Comparison of ENCODE assay signal across 11 mouse cellular contexts in genomic region chr3:146037906-146038305, GRCm38 (mm10). TPM values are rescaled to one million over a fixed set of nuclear protein-coding genes. Genes with fewer than 3 reads are reported as not detected.
A peak's percentile ranks its signal among the peaks of the same experiment; 100 is the strongest.
DNase-seq lines count a peak whose midpoint lies in the region; ATAC-seq lines count a peak whose summit lies in the region.
"Had no signal": no experiment of that assay in that cellular context is flagged by ENCODE, and none has a peak within 500 bp of the region (broad histone marks: within the 10 kb centered on the region; RNA-seq: fewer than 3 reads in every experiment).

No protein-coding gene starts in this region.

- H3K27me3 ChIP-seq in forebrain, embryonic 12.5 days, result no peaks in the 10 kb centered on the region
- no peaks in the 10 kb centered on the region for H3K27me3 ChIP-seq in forebrain, embryonic 15.5 days
- no peaks in the 10 kb centered on the region for H3K27me3 ChIP-seq in intestine, embryonic 14.5 days (replicated peaks; ENCODE audit: control insufficient read depth, insufficient read depth, low read length)
- H3K27me3 ChIP-seq in midbrain, embryonic 14.5 days (ENCODE audit: control insufficient read depth, insufficient read depth, low read length), result no peaks in the 10 kb centered on the region

- 64% methylated on average over 15 of the region's 15 CpGs for WGBS in forebrain, embryonic 12.5 days
- 54% methylated on average over 15 of the region's 15 CpGs for WGBS in forebrain, embryonic 15.5 days
- WGBS in intestine, embryonic 14.5 days, result 48% methylated on average over 15 of the region's 15 CpGs
- 28% methylated on average over 15 of the region's 15 CpGs for WGBS in midbrain, embryonic 14.5 days

- no peak overlapping the region for H3K9ac ChIP-seq in forebrain, embryonic 12.5 days
- H3K9ac ChIP-seq in forebrain, embryonic 15.5 days (replicated peaks), result no peak overlapping the region
- H3K9ac ChIP-seq in intestine, embryonic 14.5 days (ENCODE audit: low read length), result no peak overlapping the region
- H3K9ac ChIP-seq in midbrain, embryonic 14.5 days (replicated peaks; ENCODE audit: low read length), result no peak overlapping the region

- no peak overlapping the region for H3K27ac ChIP-seq in forebrain, embryonic 12.5 days
- no peak overlapping the region for H3K27ac ChIP-seq in forebrain, embryonic 15.5 days (replicated peaks)
- no peak overlapping the region; the same call in 1 of the 2 replicates for H3K27ac ChIP-seq in intestine, embryonic 14.5 days (ENCODE audit: low read depth)
- H3K27ac ChIP-seq in midbrain, embryonic 14.5 days (replicated peaks; ENCODE audit: low read depth, low read length), result no peak overlapping the region

- H3K9me3 ChIP-seq in forebrain, embryonic 12.5 days, result no peaks in the 10 kb centered on the region
- H3K9me3 ChIP-seq in forebrain, embryonic 15.5 days, result no peaks in the 10 kb centered on the region
- H3K9me3 ChIP-seq in intestine, embryonic 14.5 days (ENCODE audit: control insufficient read depth, low read length), result 0 out of 2 replicates have a peak, but pooled peaks cover 5% of the 10 kb centered on the region
- H3K9me3 ChIP-seq in midbrain, embryonic 14.5 days (ENCODE audit: control insufficient read depth, low read length), result no peaks in the 10 kb centered on the region

- DNase-seq in intestine, embryonic 14.5 days (ENCODE audit: low spot score), result no peak
- peak; percentile 45 to 78 for DNase-seq in kidney, postnatal 25 days
- DNase-seq in midbrain, embryonic 14.5 days, result peak; percentile 32
- no peak for DNase-seq in ovary, adult 18-20 months (ENCODE audit: low spot score)
- no peak for DNase-seq in T-cell, adult 2 months (ENCODE audit: low spot score)
- no peak for DNase-seq in cerebellum, adult 9-11 months
- DNase-seq: cerebellum, postnatal 14 days; lung, postnatal 10 days; right cerebral cortex, postnatal 14 days had no signal

- H3K4me1 ChIP-seq in forebrain, embryonic 12.5 days, result peaks cover 6% of the 10 kb centered on the region
- H3K4me1 ChIP-seq in forebrain, embryonic 15.5 days, result 0 out of 2 replicates have a peak, but pooled peaks cover 3% of the 10 kb centered on the region
- H3K4me1 ChIP-seq in intestine, embryonic 14.5 days (replicated peaks; ENCODE audit: control insufficient read depth, insufficient read depth, low read length), result no peaks in the 10 kb centered on the region
- H3K4me1 ChIP-seq in midbrain, embryonic 14.5 days (ENCODE audit: control insufficient read depth, insufficient read depth, low read length), result no peaks in the 10 kb centered on the region

- ATAC-seq in forebrain, embryonic 12.5 days (ENCODE audit: low FRiP score), result peak; percentile 57; the same call in 1 of the 2 replicates
- no peak for ATAC-seq in forebrain, embryonic 15.5 days (replicated peaks)
- peak; percentile 51; the same call in 1 of the 2 replicates for ATAC-seq in intestine, embryonic 14.5 days (replicated peaks; ENCODE audit: low FRiP score, low TSS enrichment, low read depth)
- ATAC-seq in midbrain, embryonic 14.5 days (ENCODE audit: low FRiP score, low TSS enrichment), result 0 out of 2 replicates have a peak, but pooled peaks have one; percentile 40

- H3K4me3 ChIP-seq in forebrain, embryonic 12.5 days (replicated peaks), result no peak overlapping the region
- no peak overlapping the region for H3K4me3 ChIP-seq in forebrain, embryonic 15.5 days
- no peak overlapping the region for H3K4me3 ChIP-seq in intestine, embryonic 14.5 days (ENCODE audit: low read depth, low read length)
- no peak overlapping the region for H3K4me3 ChIP-seq in midbrain, embryonic 14.5 days (replicated peaks; ENCODE audit: low read depth, low read length)

- H3K36me3 ChIP-seq in forebrain, embryonic 12.5 days (replicated peaks), result no peaks in the 10 kb centered on the region
- no peaks in the 10 kb centered on the region for H3K36me3 ChIP-seq in forebrain, embryonic 15.5 days
- no peaks in the 10 kb centered on the region for H3K36me3 ChIP-seq in intestine, embryonic 14.5 days (ENCODE audit: control insufficient read depth, insufficient read depth, low read length)
- no peaks in the 10 kb centered on the region for H3K36me3 ChIP-seq in midbrain, embryonic 14.5 days (ENCODE audit: control insufficient read depth, insufficient read depth, low read length)

- no peak overlapping the region for H3K4me2 ChIP-seq in forebrain, embryonic 12.5 days
- no peak overlapping the region for H3K4me2 ChIP-seq in forebrain, embryonic 15.5 days (replicated peaks)
- 0 out of 2 replicates have a peak overlapping the region, but pooled peaks have one; percentile 3 for H3K4me2 ChIP-seq in intestine, embryonic 14.5 days (ENCODE audit: low read length)
- no peak overlapping the region for H3K4me2 ChIP-seq in midbrain, embryonic 14.5 days (ENCODE audit: low read length)

RNA-seq across cellular contexts. Expression of gene Syde2, which starts 50.2 kb away (rescaled TPM):
- polyA plus RNA-seq in forebrain, embryonic 12.5 days (2016; fragmentation: Nextera tagmentation; extraction: Ambion mirVana), result 0.97 and 1.5 TPM in 2 replicates
- polyA plus RNA-seq in forebrain, embryonic 15.5 days (2015; fragmentation: Nextera tagmentation; extraction: Ambion mirVana), result 0.50 and 0.65 TPM in 2 replicates
- polyA plus RNA-seq in intestine, embryonic 14.5 days (2014; fragmentation: Nextera tagmentation; extraction: Ambion mirVana), result 3.9 TPM in 2 replicates
- polyA plus RNA-seq in midbrain, embryonic 14.5 days (2014; fragmentation: Nextera tagmentation; extraction: Ambion mirVana), result 0.50 and 0.62 TPM in 2 replicates

Comparison
In these comparisons a context has a peak if more than half of its experiments do, and no peak if none do; other contexts are left out.
1. DNase-seq: peak in kidney, postnatal 25 days (2 of 2) and midbrain, embryonic 14.5 days (single experiment); none in intestine, embryonic 14.5 days (single experiment), ovary, adult 18-20 months (single experiment), T-cell, adult 2 months (single experiment) and cerebellum, adult 9-11 months (single experiment).